19 mouse cellular contexts compared by ENCODE assay signal in the genomic region with DNA sequence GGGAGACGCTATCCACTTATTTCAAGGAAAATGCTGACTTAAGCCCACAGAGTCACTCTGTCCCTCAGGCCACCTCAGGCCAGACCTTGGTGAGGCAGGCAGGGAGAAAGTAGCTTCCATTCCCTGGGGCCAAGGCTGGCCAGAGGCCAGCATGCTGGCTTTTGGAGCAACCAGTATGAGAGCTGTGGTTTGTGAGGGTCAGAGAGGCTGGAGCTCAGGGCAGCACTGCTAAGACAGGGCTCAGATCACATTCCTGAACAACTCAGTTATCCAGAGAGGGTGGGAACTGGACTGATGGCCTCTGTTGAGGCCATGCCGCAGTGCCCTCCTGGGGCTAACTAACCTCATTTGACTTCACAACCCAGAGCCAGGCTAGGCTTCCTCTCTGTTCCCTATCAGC. TPM values are rescaled to one million over a fixed set of nuclear protein-coding genes. Genes with fewer than 3 reads are reported as not detected.
A peak's percentile ranks its signal among the peaks of the same experiment; 100 is the strongest.
DNase-seq lines count a peak whose midpoint lies in the region; ATAC-seq lines count a peak whose summit lies in the region.
"Had no signal": no experiment of that assay in that cellular context is flagged by ENCODE, and none has a peak within 500 bp of the region (broad histone marks: within the 10 kb centered on the region; RNA-seq: fewer than 3 reads in every experiment).

No protein-coding gene starts in this region.

- 87% methylated on average over 2 of the region's 2 CpGs for WGBS in kidney, embryonic 15.5 days
- WGBS in intestine, embryonic 15.5 days: 94% methylated on average over 2 of the region's 2 CpGs

- peak; percentile 20 to 35 for DNase-seq in heart, postnatal 14 days
- no peak for DNase-seq in heart, adult 9 months (ENCODE audit: low spot score in 2 of 2)
- DNase-seq in kidney, postnatal 36 days: peak; percentile 35 to 48
- DNase-seq in NIH3T3 (ENCODE audit: low read depth): peak; percentile 49
- peak; percentile 59 for DNase-seq in adrenal gland, postnatal 25 days
- DNase-seq: cerebellum, adult 18-20 months; cerebellum, postnatal 36 days; gastrocnemius, adult 2 months; heart, adult 18-20 months; lung, adult 2 months; right cerebral cortex, postnatal 14 days; spleen, adult 18-20 months; thymus, postnatal 36 days had no signal

- ATAC-seq in kidney, embryonic 15.5 days (replicated peaks; ENCODE audit: low FRiP score): no peak
- no peak for ATAC-seq in intestine, embryonic 15.5 days
- ATAC-seq: liver, embryonic 12.5 days had no signal

- intact Hi-C loops in heart, postnatal 14 days (cut with DNase I): no loop called here

- no peak overlapping the region for H3K4me2 ChIP-seq in kidney, embryonic 15.5 days
- no peak overlapping the region for H3K4me2 ChIP-seq in intestine, embryonic 15.5 days (replicated peaks)
- H3K4me2 ChIP-seq: heart, embryonic 15.5 days; limb, embryonic 12.5 days; liver, embryonic 12.5 days; midbrain, embryonic 11.5 days had no signal

- H3K36me3 ChIP-seq in kidney, embryonic 15.5 days: no peaks in the 10 kb centered on the region
- H3K36me3 ChIP-seq in intestine, embryonic 15.5 days: no peaks in the 10 kb centered on the region
- H3K36me3 ChIP-seq: heart, embryonic 15.5 days; limb, embryonic 12.5 days; liver, embryonic 12.5 days had no signal

- no peak overlapping the region for H3K4me3 ChIP-seq in kidney, embryonic 15.5 days (replicated peaks)
- H3K4me3 ChIP-seq in intestine, embryonic 15.5 days (replicated peaks): no peak overlapping the region
- H3K4me3 ChIP-seq: gastrocnemius, adult 2 months; heart, embryonic 15.5 days; limb, embryonic 12.5 days; liver, embryonic 12.5 days had no signal

- H3K9me3 ChIP-seq in kidney, embryonic 15.5 days (replicated peaks): no peaks in the 10 kb centered on the region
- no peaks in the 10 kb centered on the region for H3K9me3 ChIP-seq in intestine, embryonic 15.5 days
- H3K9me3 ChIP-seq: heart, embryonic 15.5 days; limb, embryonic 12.5 days; liver, embryonic 12.5 days had no signal

- H3K9ac ChIP-seq in kidney, embryonic 15.5 days: no peak overlapping the region
- H3K9ac ChIP-seq in intestine, embryonic 15.5 days: no peak overlapping the region
- H3K9ac ChIP-seq: heart, embryonic 15.5 days; limb, embryonic 12.5 days; liver, embryonic 12.5 days had no signal

- 0 out of 2 replicates have a peak, but pooled peaks cover 3% of the 10 kb centered on the region for H3K4me1 ChIP-seq in kidney, embryonic 15.5 days
- no peaks in the 10 kb centered on the region for H3K4me1 ChIP-seq in intestine, embryonic 15.5 days (replicated peaks)
- H3K4me1 ChIP-seq: heart, embryonic 15.5 days; limb, embryonic 12.5 days; liver, embryonic 12.5 days had no signal

- H3K27me3 ChIP-seq in kidney, embryonic 15.5 days: no peaks in the 10 kb centered on the region
- H3K27me3 ChIP-seq in intestine, embryonic 15.5 days (replicated peaks): no peaks in the 10 kb centered on the region
- H3K27me3 ChIP-seq: heart, embryonic 15.5 days; limb, embryonic 12.5 days had no signal

- H3K27ac ChIP-seq in kidney, embryonic 15.5 days: no peak overlapping the region
- H3K27ac ChIP-seq in intestine, embryonic 15.5 days: no peak overlapping the region
- H3K27ac ChIP-seq: gastrocnemius, adult 2 months; heart, embryonic 15.5 days; limb, embryonic 12.5 days; liver, embryonic 12.5 days had no signal

RNA-seq across cellular contexts. Expression of a gene that starts 15.1 kb away (rescaled TPM):
- total RNA-seq in heart, postnatal 14 days (2021): 10 to 100 TPM; 21.2 to 25.0 TPM
- 1.2 TPM in 2 replicates for polyA plus RNA-seq in kidney, embryonic 15.5 days (2015; fragmentation: Nextera tagmentation; extraction: Ambion mirVana)
- total RNA-seq in adrenal gland, postnatal 25 days (2021): 59.2 and 85.6 TPM in 2 replicates
- 1.5 and 1.7 TPM in 2 replicates for polyA plus RNA-seq in intestine, embryonic 15.5 days (2015; fragmentation: Nextera tagmentation; extraction: Ambion mirVana)

Comparison
In these comparisons a context has a peak if more than half of its experiments do, and no peak if none do; other contexts are left out.
1. DNase-seq: peak in heart, postnatal 14 days (2 of 2), kidney, postnatal 36 days (2 of 2), NIH3T3 (single experiment) and adrenal gland, postnatal 25 days (single experiment); none in heart, adult 9 months (0 of 2).